Mouse (Mus musculus) CD4-positive, CD25-positive, alpha-beta regulatory T cell, adult 2 months (primary cell): ENCODE data around the gene Cavin2.

Experiments used
- DNase-seq: peaks from one replicate; pipeline ENCODE4 v3.0.0-alpha.2; 2012; ENCODE audit warnings: low read depth, low spot score

The Cavin2 gene

GRCm38 (mm10) chr1:51288755-51289619 lies at the start of gene Cavin2:
Gene Cavin2 (plus strand): TSS chr1:51289126.
- no peak for DNase-seq

- DNase-seq = no peak
These were observed 47.5 kb upstream of the Cavin2 start for GRCm38 (mm10) chr1:51241311-51241986.

DNA sequence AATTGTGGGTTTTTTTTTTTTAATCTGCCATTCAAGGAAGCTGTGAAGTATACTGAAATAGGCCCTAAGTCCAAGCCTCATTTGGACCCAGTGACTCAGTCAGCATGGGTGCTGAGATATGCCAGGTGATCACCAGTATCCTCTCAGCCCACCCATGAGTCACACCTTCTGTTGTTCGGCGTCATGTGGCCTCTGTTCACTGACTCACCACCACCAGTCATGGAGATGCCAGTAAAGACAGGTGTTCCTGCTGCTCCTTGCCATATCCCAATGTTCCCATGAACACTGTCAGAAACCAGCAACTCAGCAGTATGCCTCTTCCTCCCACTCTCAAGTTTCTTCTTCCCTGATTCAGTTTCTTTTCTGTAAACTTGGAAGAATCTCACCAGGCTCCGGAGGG lies 45.6 kb upstream of the Cavin2 start:
- no peak for DNase-seq

DNA sequence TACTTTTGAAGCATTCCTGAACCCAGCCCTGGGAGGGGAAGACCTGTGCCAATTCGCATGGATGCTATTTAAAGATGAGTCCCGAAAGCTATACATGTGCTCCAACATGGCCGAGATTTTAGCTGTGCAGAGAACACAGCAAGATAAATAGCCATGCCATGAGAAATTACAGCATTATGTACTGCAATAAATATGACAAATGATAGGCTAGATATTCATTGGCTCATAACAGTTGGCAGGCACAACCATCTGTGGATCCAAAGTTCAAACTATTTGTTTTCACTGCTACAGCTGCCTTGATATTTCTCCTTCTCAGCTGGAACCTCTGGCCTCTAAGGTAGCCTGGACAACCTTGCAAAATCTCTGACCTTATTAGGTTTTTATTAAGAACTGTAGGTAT lies 45.1 kb upstream of the Cavin2 start:
- DNase-seq = no peak

GRCm38 (mm10) chr1:51245381-51245780 lies 43.5 kb upstream of the Cavin2 start:
- no peak for DNase-seq

GRCm38 (mm10) chr1:51250302-51250701 lies 38.6 kb upstream of the Cavin2 start:
- no peak for DNase-seq

DNA sequence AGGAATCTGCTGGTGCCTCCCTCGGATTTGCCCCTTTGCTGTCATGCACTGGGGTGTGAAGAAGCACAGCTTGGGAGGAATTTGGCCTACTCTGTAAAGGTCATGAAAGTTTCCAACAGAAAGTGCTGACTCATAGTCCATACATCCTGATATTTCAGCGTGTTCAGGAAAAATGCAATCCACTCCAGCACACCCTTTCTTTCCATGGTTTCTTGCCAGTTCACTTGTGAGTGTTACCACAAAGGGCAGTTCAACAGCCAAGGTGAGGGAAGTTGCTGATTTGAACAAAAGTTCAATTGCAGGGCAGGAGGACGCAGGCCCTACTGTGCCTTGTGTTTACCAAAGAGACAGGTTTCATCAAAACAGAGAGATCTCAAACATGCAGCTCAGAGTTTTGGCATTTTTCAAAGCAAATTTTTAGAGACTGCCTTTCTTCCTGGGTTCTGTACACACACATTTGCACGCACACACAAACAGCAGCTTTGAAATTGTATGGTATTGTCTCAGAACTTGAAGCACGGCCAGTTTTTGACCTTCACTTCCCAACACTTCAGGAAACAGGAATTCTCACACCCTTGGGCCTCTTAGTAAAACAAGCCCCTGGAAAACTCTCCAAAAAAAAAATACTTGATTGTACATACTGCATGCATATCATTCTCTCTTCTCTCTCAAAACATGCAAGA lies 23.7 kb upstream of the Cavin2 start:
- DNase-seq = no peak

DNA sequence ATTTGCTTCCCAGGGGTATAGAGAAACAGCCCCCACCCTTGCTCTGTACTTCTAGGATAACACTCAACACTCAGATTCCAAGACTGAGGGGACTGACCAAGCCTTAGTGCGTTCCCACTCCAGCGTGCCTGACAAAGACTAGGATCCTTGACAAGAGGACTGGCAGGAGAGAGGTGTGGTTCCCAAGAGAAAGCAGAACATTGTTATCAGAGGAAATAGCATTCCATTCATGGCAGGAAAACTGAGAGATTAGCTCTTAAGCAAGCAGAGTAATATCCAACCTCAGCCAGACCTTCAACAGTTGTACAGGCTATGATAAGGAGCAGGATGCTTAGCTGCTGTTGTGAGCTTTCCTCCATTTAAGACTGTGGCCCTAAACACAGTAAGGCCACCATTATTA lies 23.0 kb upstream of the Cavin2 start:
- DNase-seq = no peak

GRCm38 (mm10) chr1:51267125-51267524 lies 21.8 kb upstream of the Cavin2 start:
- no peak for DNase-seq

- no peak for DNase-seq
These were observed 20.7 kb upstream of the Cavin2 start for GRCm38 (mm10) chr1:51268225-51268624.

GRCm38 (mm10) chr1:51270196-51270935 lies 18.6 kb upstream of the Cavin2 start:
- DNase-seq = no peak

GRCm38 (mm10) chr1:51271845-51272244 lies 17.1 kb upstream of the Cavin2 start:
- DNase-seq = no peak

- DNase-seq = no peak
These were observed 16.2 kb upstream of the Cavin2 start for GRCm38 (mm10) chr1:51272583-51273201.

DNA sequence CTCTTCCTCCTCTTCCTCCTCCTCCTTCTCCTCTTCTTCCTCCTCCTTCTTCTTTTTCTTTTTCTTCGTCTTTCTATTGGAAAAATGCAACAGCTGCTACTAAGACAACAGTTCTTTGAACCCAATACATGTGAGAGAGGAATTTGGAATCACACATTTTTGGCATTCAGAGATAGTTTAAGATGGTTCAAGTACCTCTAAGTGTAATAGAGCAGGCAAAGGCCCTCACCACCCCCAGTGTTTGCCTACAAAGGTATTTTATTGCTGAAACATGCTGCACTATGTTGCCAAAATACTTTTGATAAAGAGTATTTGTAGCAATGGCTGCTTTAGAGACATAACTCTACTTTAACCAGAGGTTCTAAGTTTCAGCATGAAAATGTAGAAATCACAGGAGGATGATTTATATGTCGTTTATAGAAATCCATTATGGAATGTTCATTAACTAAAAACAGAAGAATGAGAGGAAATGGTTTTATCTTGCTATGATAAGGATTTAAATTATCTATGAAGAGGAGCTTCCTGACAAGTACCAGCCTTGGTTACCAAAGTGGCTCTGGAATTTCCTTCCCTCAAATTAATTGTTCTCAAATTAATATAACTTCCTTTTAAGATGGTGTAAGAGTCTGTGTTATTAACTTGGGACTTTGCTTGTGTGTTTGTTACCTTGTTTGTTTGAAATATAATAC lies 10.9 kb upstream of the Cavin2 start:
- DNase-seq = no peak

- no peak for DNase-seq
These were observed 725 bp upstream of the Cavin2 start for GRCm38 (mm10) chr1:51288201-51288600.

GRCm38 (mm10) chr1:51289620-51290445 lies 907 bp downstream of the Cavin2 start:
- DNase-seq = no peak

DNA sequence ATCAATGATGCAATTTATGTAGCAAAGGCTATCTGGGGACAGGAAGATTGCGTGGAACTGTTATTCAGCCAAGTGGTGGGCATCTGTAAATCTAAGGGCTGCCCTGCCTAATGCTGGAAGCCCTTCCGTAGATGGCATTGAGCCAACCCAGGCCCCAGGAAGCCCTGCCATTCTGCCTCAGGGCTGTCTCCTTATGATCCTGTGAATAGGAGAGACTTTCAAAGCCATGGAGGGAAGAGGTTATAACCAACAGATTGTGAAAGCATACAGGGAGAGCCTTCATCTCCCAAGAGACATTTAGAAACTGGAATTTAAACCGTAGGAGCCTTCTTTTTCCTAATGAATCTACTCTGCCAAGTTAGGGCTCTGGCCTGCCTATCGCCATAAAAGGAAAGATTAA lies 1.7 kb downstream of the Cavin2 start:
- no peak for DNase-seq

DNA sequence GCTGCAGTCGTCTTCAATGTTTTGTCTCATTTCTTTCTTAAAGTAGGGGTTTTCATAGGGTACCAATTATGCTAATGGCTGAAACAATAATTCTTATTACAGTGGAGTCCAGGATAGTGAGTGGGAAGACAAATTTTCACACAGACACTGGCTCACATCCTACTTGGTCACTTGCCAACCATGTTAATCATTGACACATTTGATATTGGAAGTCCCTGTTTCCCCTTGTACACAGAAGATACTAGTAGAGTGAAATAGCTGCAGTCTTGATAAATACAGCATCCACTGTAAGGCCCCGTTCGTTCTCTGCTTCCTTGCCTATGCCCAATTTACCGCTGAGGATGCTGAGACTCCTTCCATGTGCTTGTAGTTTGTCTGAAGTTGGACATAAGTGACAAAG lies 3.4 kb downstream of the Cavin2 start:
- DNase-seq = no peak

DNA sequence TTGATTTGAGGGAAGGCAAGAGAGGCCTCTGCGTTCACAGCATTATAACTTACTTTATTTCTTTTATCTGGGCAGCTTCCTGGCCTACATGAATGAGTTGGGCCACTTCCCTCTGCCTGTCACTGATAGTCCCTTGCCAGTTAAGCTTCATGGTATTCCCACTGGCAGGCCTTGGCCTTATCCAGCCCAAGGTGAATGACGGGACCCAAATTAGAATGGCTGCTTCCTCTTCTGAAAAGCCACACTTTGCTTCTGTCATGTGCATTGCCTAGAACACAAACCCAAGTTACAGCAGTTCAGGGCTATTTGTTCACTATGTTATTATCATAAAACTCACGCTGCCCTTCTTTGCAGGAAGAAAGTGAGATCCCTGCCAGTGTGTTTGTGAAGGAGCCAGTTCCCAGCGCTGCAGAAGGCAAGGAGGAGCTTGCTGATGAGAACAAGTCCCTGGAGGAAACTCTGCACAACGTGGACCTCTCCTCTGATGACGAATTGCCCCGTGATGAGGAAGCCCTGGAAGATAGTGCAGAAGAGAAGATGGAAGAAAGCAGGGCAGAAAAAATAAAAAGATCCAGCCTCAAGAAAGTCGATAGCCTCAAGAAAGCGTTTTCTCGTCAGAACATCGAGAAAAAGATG lies 11.5 kb downstream of the Cavin2 start:
- no peak for DNase-seq
